Mouse (Mus musculus): ENCODE measurements around the gene Eno1. TPM values are rescaled to one million over a fixed set of nuclear protein-coding genes. Genes with fewer than 3 reads are reported as not detected.

Eno1 gene
- polyA plus RNA-seq, 1 experiment from 2014 or later, result 1,431 TPM

DNA sequence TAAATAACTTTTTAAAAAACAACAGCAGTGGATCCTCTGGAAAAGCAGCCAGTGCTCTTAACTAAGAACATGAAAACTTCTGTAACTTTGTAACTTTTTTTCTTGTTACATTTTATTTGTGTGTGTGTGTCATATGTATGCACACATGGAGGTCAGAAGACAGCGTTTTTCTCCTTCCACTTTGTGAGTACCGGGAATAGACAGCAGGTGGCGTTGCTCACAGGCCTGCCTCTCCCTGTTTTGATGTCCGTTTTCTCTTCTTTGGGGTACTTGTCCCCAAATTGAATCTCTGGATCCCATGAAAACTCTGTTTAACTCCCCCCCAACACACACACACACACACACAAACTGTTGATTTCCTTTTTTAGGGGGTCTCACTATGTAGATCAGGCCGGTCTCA is 22.6 kb upstream of the Eno1 start:
- Histone ChIP-seq H3K27ac (no peak overlapping the region), H3K4me2 (replicated peaks) (no peak overlapping the region), H3K27me3 (replicated peaks) (no peaks in the 10 kb centered on the region), H3K9me3 (no peaks in the 10 kb centered on the region), H3K4me3 (no peak overlapping the region), H3K36me3 (no peaks in the 10 kb centered on the region), H3K9ac (no peak overlapping the region), H3K4me1 (peaks cover 5% of the 10 kb centered on the region; the same call in 1 of the 2 replicates)
- WGBS, result 33% methylated on average over 5 of the region's 5 CpGs
- ATAC-seq (ENCODE audit: low FRiP score, low read depth), result no peak

DNA sequence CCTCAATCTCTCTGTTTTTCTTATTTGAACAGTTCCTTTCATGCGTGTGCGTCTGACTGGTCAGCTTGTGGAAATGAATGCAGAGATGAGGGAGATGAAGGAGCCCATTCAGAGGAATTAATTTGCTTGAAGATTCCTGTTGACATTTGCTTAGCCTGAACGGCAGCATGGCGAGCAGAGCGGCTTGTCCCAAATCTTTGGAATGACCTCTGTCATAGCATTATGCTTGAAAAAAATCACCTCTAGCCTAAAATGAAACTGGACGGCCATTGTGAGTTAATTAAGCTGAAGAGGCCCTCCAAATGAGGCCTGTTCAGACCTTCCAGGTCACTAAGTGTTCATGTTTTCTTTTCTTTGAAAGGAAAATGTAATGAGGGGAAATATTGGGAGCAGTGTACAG is 20.1 kb upstream of the Eno1 start:
- 52% methylated on average over 6 of the region's 6 CpGs for WGBS
- no peak overlapping the region for H3K9ac ChIP-seq
- H3K9me3 ChIP-seq, result no peaks in the 10 kb centered on the region
- no peaks in the 10 kb centered on the region for H3K27me3 ChIP-seq (replicated peaks)
- no peak overlapping the region for H3K4me3 ChIP-seq
- H3K4me1 ChIP-seq, result peaks cover 5% of the 10 kb centered on the region; the same call in 1 of the 2 replicates
- no peaks in the 10 kb centered on the region for H3K36me3 ChIP-seq
- ATAC-seq (ENCODE audit: low FRiP score, low read depth), result no peak
- H3K4me2 ChIP-seq (replicated peaks), result no peak overlapping the region
- no peak overlapping the region for H3K27ac ChIP-seq

GRCm38 (mm10) chr4:150217042-150217554 is 19.4 kb upstream of the Eno1 start:
- no peak for ATAC-seq (ENCODE audit: low FRiP score, low read depth)
- H3K4me1 ChIP-seq, result peaks cover 5% of the 10 kb centered on the region; the same call in 1 of the 2 replicates
- 73% methylated on average over 5 of the region's 5 CpGs for whole genome bisulfite sequencing

GRCm38 (mm10) chr4:150217935-150218334 is 18.6 kb upstream of the Eno1 start:
- no peak overlapping the region for H3K4me3 ChIP-seq
- H3K36me3 ChIP-seq, result no peaks in the 10 kb centered on the region
- H3K4me1 ChIP-seq, result peaks cover 3% of the 10 kb centered on the region; the same call in 1 of the 2 replicates
- ATAC-seq (ENCODE audit: low FRiP score, low read depth), result no peak
- H3K4me2 ChIP-seq (replicated peaks), result no peak overlapping the region
- 86% methylated on average over 1 of the region's 1 CpGs for WGBS
- H3K27ac ChIP-seq, result no peak overlapping the region
- no peaks in the 10 kb centered on the region for H3K9me3 ChIP-seq
- no peak overlapping the region for H3K9ac ChIP-seq
- H3K27me3 ChIP-seq (replicated peaks), result no peaks in the 10 kb centered on the region

More at GRCm38 (mm10) chr4:150217042-150217554, 19.4 kb upstream of the Eno1 start:
- Histone ChIP-seq H3K9ac (no peak overlapping the region), H3K9me3 (no peaks in the 10 kb centered on the region), H3K4me2 (replicated peaks) (no peak overlapping the region), H3K36me3 (no peaks in the 10 kb centered on the region), H3K27me3 (replicated peaks) (no peaks in the 10 kb centered on the region), H3K4me3 (no peak overlapping the region), H3K27ac (no peak overlapping the region)

DNA sequence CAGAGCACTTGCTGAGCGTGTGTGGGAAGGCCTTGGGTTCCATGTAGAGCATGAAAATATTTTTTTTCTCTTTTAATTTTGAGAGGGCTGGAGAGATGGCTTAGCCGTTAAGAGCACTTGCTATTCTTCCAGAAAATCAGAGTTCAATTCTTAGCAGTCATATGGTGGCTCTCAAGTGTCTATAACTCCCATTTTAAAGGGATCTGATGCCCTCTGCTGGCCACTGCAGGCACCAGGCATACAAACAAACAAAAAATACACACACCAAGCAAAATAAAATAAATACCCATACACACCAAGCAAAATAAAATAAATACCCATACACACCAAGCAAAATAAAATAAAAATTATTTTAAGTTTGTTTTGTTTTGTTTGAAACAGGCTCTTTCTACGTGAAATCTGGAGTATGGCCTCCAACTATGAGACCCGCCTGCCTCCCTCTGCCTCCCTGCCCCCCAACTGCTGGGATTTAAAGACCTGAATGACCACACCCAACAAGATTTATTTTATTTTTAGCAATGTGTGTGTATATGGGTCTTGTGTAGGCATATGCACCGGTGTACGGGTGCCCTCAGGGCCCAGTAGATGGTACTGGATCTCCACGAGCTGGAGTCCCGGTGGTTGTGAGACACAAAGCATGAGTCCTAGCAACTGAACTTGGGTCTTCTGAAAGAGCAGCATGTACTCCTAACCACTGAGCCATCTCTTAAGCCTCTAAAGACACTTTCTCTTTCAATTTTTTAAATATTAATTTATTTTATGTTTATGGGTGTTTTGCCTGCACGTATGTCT is 16.8 kb upstream of the Eno1 start:
- Histone ChIP-seq H3K4me2 (replicated peaks) (no peak overlapping the region), H3K4me3 (no peak overlapping the region), H3K36me3 (no peaks in the 10 kb centered on the region), H3K9me3 (no peaks in the 10 kb centered on the region), H3K9ac (no peak overlapping the region), H3K27me3 (replicated peaks) (no peaks in the 10 kb centered on the region), H3K4me1 (no peaks in the 10 kb centered on the region), H3K27ac (no peak overlapping the region)
- ATAC-seq (ENCODE audit: low FRiP score, low read depth), result no peak
- 75% methylated on average over 9 of the region's 9 CpGs for WGBS

DNA sequence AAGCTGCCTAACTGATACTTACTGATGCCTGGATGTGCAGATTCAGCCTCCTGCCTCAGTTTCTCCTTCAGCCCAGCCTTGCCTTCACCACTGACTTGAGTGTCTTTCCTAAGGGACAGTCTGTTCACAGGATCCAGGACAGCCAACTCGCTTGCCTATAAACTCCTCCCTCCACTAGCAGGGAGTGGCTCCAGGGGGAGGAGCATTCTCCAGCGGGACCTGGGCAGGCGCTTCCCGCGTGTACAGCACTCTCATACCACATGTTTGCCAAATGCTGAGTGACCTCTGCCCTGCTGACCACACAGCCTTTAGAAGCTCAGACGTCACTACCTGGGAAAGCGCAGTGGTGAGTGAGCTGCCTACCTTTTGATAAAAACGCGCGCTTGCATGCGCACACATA is 15.9 kb upstream of the Eno1 start:
- Histone ChIP-seq H3K36me3 (no peaks in the 10 kb centered on the region), H3K4me1 (no peaks in the 10 kb centered on the region), H3K4me3 (no peak overlapping the region), H3K27ac (no peak overlapping the region), H3K9ac (no peak overlapping the region), H3K27me3 (replicated peaks) (no peaks in the 10 kb centered on the region), H3K9me3 (no peaks in the 10 kb centered on the region), H3K4me2 (replicated peaks) (peak overlapping the region; percentile 31; the same call in 1 of the 2 replicates)
- WGBS, result 23% methylated on average over 11 of the region's 11 CpGs
- no peak for ATAC-seq (ENCODE audit: low FRiP score, low read depth)

DNA sequence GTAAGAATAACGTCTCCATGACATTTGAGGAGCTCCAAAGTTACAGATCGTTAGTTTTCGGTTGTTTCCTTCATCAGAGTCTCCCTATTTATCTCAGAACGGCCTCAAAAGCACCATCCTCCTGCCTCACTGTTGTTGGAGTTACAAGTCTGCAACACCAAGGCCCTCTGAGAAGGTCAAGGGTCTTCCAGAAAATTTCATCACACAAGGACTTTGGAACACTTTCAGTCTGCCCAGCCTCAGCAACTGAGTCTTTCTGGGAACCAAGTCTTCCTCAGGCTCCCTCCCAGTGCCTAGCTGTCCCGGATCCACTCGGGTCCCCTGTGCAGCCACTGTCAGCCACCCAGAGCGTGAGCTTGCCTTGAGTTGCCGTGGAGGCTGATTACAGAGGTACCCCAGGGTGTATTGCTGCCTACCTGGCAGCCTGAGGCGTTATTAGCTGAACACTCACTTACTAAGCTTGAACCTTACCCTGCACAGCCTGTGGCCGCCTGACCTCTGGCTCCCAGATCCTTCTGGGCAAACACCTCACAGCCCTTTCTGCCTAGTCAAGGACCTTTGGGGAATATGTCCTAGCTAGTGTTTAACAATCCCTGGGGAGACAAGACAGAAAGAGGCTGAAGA is 15.4 kb upstream of the Eno1 start:
- H3K4me1 ChIP-seq, result no peaks in the 10 kb centered on the region
- no peaks in the 10 kb centered on the region for H3K36me3 ChIP-seq
- H3K9ac ChIP-seq, result no peak overlapping the region
- peak overlapping the region; percentile 31; the same call in 1 of the 2 replicates for H3K4me2 ChIP-seq (replicated peaks)
- no peak for ATAC-seq (ENCODE audit: low FRiP score, low read depth)
- no peak overlapping the region for H3K4me3 ChIP-seq
- no peak overlapping the region for H3K27ac ChIP-seq
- no peaks in the 10 kb centered on the region for H3K9me3 ChIP-seq
- no peaks in the 10 kb centered on the region for H3K27me3 ChIP-seq (replicated peaks)
- WGBS, result 52% methylated on average over 10 of the region's 10 CpGs

DNA sequence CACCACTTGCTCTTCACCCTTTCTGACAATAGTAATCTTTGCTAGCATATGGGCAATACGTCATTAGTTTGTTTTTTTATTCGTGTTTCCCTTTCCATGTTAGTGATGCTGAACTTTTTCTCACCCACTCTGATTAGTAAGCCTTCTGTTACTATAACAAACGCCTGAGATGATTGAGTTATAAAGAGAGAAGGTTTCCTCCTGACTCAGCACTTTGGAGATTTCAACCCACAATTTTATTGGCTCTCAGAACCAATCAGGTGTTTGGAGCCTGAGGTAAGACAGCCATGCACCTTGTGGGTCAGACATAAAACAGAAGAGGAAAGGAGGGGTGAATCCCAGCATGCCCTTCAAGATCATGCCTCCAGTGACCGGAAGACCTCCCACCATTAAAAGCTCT is 12.7 kb upstream of the Eno1 start:
- Histone ChIP-seq H3K4me1 (peaks cover 10% of the 10 kb centered on the region), H3K36me3 (no peaks in the 10 kb centered on the region), H3K9me3 (no peaks in the 10 kb centered on the region), H3K27me3 (replicated peaks) (no peaks in the 10 kb centered on the region), H3K9ac (no peak overlapping the region), H3K4me3 (no peak overlapping the region), H3K4me2 (replicated peaks) (no peak overlapping the region), H3K27ac (no peak overlapping the region)
- 86% methylated on average over 4 of the region's 4 CpGs for WGBS
- no peak for ATAC-seq (ENCODE audit: low FRiP score, low read depth)

- 90% methylated on average over 1 of the region's 1 CpGs for WGBS
- H3K4me1 ChIP-seq, result peaks cover 24% of the 10 kb centered on the region
- H3K27me3 ChIP-seq (replicated peaks), result no peaks in the 10 kb centered on the region
- H3K27ac ChIP-seq, result no peak overlapping the region
- no peaks in the 10 kb centered on the region for H3K36me3 ChIP-seq
- no peak for ATAC-seq (ENCODE audit: low FRiP score, low read depth)
- no peak overlapping the region for H3K9ac ChIP-seq
- H3K4me2 ChIP-seq (replicated peaks), result no peak overlapping the region
- no peak overlapping the region for H3K4me3 ChIP-seq
- no peaks in the 10 kb centered on the region for H3K9me3 ChIP-seq
These were observed 10.8 kb upstream of the Eno1 start for GRCm38 (mm10) chr4:150225700-150226099.

GRCm38 (mm10) chr4:150226818-150227688 is 9.5 kb upstream of the Eno1 start:
- H3K4me1 ChIP-seq, result peaks cover 33% of the 10 kb centered on the region
- H3K9ac ChIP-seq, result no peak overlapping the region
- no peaks in the 10 kb centered on the region for H3K27me3 ChIP-seq (replicated peaks)
- no peak overlapping the region for H3K4me3 ChIP-seq
- H3K9me3 ChIP-seq, result no peaks in the 10 kb centered on the region
- ATAC-seq (ENCODE audit: low FRiP score, low read depth), result peak; percentile 75
- H3K27ac ChIP-seq, result 0 out of 2 replicates have a peak overlapping the region, but pooled peaks have one; percentile 37
- 44% methylated on average over 7 of the region's 7 CpGs for WGBS
- no peak overlapping the region for H3K4me2 ChIP-seq (replicated peaks)
- H3K36me3 ChIP-seq, result no peaks in the 10 kb centered on the region

GRCm38 (mm10) chr4:150228581-150229348 is 7.8 kb upstream of the Eno1 start:
- ATAC-seq (ENCODE audit: low FRiP score, low read depth), result no peak
- no peaks in the 10 kb centered on the region for H3K27me3 ChIP-seq (replicated peaks)
- WGBS, result 45% methylated on average over 7 of the region's 7 CpGs
- H3K27ac ChIP-seq, result no peak overlapping the region
- peaks cover 34% of the 10 kb centered on the region for H3K4me1 ChIP-seq
- H3K9me3 ChIP-seq, result no peaks in the 10 kb centered on the region
- H3K9ac ChIP-seq, result no peak overlapping the region
- no peak overlapping the region for H3K4me3 ChIP-seq
- H3K36me3 ChIP-seq, result no peaks in the 10 kb centered on the region
- no peak overlapping the region for H3K4me2 ChIP-seq (replicated peaks)
